Mouse (Mus musculus) lung, postnatal 10 days (tissue): ENCODE results near the gene Safb.
A peak's percentile ranks its signal among the peaks of the same experiment; 100 is the strongest.

Experiments used
- DNase-seq: peaks from one replicate; pipeline ENCODE4 v3.0.0; 2021

The Safb gene

DNA sequence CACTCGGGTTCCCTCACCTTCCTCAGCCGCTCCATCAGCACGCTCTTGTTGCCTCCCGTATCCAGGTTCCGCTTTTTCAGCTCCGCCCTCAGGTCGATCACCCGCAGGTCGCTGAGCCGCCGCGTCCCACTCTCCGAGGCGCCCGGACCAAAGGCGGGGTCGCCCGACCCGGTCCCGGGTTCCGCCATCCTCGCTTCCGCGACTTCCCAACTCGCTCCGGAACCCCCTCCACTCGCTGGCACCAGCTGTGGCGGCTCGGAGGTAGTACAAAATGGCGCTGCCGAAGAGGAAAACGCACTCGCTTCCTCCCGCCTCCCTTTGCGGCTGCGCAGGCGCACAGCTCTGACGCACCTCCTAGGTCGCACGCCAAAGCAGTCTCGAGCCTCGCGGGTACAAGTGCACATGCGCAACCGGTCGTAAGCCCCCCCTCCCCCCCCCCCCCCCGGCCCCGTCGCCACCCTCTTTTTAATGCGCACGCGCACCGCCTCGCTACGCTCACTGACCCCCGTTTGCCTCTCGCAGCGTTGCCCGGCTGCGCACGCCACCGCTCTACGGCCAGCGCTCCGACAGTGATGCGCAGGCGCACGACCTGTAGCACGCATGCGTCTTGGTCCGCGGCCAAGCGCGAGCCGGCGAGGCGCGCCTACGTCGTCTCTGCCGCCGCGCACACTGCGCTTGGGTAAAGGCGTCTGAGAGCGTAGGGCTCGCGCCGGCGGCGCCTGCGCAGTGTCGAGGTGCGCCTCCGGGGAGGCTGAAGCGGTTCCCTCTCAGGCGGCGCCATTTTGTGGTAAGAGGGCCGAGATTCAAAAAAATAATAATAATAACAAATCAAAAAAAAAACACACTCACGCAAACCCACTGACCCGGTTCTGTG is at the start of gene Safb, which contains the start of gene Safb2:
TSS of gene Safb (plus strand) at position 569 of the 874 bp plus-strand sequence.
TSS of gene Safb2 (minus strand) at position 329 of the 874 bp plus-strand sequence.
- DNase-seq: peak; percentile 99

GRCm38 (mm10) chr17:56536192-56536591 is 48.4 kb upstream of the Safb start:
- no peak for DNase-seq

DNA sequence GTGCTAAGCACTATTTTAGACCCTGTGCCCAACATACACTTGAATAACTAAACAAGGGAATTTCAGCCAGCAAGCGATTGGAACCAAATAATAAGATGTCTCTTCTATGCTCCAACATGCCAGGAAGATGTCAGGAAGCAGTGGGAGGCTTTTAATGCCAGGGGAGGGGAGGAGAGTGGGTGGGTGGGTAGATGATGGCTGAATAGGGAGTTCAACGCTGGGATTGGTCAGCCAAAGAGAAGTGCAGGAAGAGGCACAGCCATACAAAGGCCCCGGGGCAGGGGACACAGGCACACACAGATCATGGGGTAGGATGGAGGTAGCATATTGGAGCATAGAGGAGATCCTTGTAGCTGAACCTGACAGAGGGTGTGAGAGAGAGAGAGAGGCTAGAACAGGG is 47.8 kb upstream of the Safb start:
- DNase-seq: no peak

GRCm38 (mm10) chr17:56537912-56538311 is 46.7 kb upstream of the Safb start:
- no peak for DNase-seq

GRCm38 (mm10) chr17:56540562-56540975 is 44.1 kb upstream of the Safb start:
- no peak for DNase-seq

GRCm38 (mm10) chr17:56542736-56543135 is 41.9 kb upstream of the Safb start:
- DNase-seq: no peak

GRCm38 (mm10) chr17:56543684-56544224 is 40.9 kb upstream of the Safb start:
- DNase-seq: no peak

DNA sequence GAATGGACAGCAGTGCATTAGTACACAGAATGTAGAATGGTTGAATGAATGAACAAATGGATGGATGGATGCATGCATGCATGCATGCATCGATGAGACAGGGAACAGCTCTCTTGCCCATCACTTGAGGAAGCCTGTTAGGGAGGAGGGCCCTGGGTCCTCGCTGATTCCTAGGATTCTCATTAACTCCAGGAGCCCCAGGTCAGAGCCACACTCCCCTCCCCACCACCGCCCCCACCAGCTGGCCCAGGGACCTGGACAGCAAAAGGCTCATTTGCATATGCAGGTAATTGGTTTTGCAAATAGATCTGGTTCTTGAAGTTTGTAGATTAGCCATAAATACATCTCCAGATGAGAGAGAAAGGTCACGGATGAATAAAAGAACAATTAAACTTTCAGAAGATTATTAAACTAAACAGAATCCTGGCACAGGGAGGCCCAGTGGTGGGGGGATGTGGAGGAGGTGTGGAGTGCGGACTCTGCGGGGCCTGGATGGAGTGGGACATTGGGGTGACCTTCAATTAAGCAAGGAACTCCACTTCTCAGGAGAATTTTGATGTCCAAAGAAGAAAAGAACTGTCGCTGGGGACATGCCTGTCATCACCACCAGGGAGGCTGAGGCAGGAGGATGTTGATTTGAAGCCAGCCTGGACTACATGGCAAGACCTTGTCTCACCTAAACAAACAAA is 39.8 kb upstream of the Safb start:
- DNase-seq: no peak

DNA sequence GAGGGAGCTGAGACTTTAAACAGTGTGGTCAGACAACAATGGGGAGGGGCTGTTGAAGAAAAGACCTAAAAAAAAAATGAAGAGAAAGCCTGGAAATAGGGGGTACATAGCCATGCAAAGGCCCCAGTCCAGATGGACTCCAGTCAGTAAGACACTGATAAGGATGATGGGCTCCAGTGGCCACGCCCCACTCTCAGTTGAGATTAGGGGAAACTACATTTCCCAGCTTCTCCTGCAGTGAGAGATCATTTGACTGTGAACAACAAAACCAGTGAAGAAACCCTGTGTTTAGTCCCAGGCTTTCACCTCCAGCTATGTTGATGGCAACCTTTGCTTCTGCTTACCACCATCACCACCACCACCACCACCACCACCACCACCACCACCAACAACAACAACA is 38.7 kb upstream of the Safb start:
- DNase-seq: no peak

GRCm38 (mm10) chr17:56546576-56546975 is 38.0 kb upstream of the Safb start:
- DNase-seq: no peak

GRCm38 (mm10) chr17:56547116-56547845 is 37.3 kb upstream of the Safb start:
- DNase-seq: no peak

GRCm38 (mm10) chr17:56547846-56548604 is 36.6 kb upstream of the Safb start:
- DNase-seq: peak; percentile 1

- DNase-seq: peak; percentile 0
These were observed 36.0 kb upstream of the Safb start for GRCm38 (mm10) chr17:56548605-56549105.

- DNase-seq: peak; percentile 33
These were observed 33.7 kb upstream of the Safb start for GRCm38 (mm10) chr17:56550784-56551475.

GRCm38 (mm10) chr17:56551841-56552581 is 32.6 kb upstream of the Safb start:
- no peak for DNase-seq

GRCm38 (mm10) chr17:56552781-56553363 is 31.8 kb upstream of the Safb start:
- peak; percentile 74 for DNase-seq

- DNase-seq: peak; percentile 68
These were observed 30.5 kb upstream of the Safb start, which contains the start of gene Gm20219 for GRCm38 (mm10) chr17:56554122-56554551. TSS of gene Gm20219 (minus strand) at chr17:56554387.

DNA sequence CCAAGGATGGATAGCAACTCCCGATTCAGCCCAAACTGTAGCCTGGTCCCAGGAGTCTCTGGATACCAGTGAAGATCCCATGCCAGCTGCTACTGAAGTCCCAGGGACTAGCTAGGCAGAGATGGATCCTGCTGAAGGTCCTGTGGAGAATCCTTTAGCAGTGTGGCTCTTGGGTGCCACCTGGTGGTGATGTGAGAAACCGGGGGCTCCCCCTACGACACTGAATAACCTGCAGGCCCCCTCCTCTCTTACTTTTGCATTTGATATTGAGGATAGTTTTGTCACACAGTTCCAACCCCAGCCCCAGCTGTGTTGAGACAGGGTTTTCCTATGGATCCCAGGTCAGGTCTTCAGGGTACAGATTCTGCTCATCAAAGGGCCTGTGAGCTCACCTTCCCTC is 26.2 kb upstream of the Safb start:
- peak; percentile 75 for DNase-seq

GRCm38 (mm10) chr17:56559386-56559785 is 25.2 kb upstream of the Safb start:
- no peak for DNase-seq

GRCm38 (mm10) chr17:56560131-56560530 is 24.5 kb upstream of the Safb start:
- DNase-seq: no peak
